Mouse (Mus musculus): ENCODE measurements around the gene Ergic1.

The Ergic1 gene

GRCm38 (mm10) chr17:26624999-26625398 lies 63.7 kb downstream of the Ergic1 start:
- peak in 1 of 2 experiments; percentile 35 for DNase-seq (ENCODE audit: low spot score in 2 of 2)

- no peak for DNase-seq (ENCODE audit: low spot score in 2 of 2)
These were observed 64.3 kb downstream of the Ergic1 start for GRCm38 (mm10) chr17:26625521-26626010.

- no peak for DNase-seq (ENCODE audit: low spot score in 2 of 2)
These were observed 67.2 kb downstream of the Ergic1 start for GRCm38 (mm10) chr17:26628479-26628878.

GRCm38 (mm10) chr17:26628936-26629335 lies 67.6 kb downstream of the Ergic1 start:
- no peak for DNase-seq (ENCODE audit: low spot score in 2 of 2)

- no peak for DNase-seq (ENCODE audit: low spot score in 2 of 2)
These were observed 70.6 kb downstream of the Ergic1 start for GRCm38 (mm10) chr17:26631811-26632327.

GRCm38 (mm10) chr17:26633186-26633585 lies 71.9 kb downstream of the Ergic1 start:
- DNase-seq (ENCODE audit: low spot score in 2 of 2) = no peak

- no peak for DNase-seq (ENCODE audit: low spot score in 2 of 2)
These were observed 72.6 kb downstream of the Ergic1 start for GRCm38 (mm10) chr17:26633926-26634325.

GRCm38 (mm10) chr17:26634539-26634938 lies 73.2 kb downstream of the Ergic1 start:
- no peak for DNase-seq (ENCODE audit: low spot score in 2 of 2)

GRCm38 (mm10) chr17:26635951-26636350 lies 74.7 kb downstream of the Ergic1 start:
- no peak for DNase-seq (ENCODE audit: low spot score in 2 of 2)

GRCm38 (mm10) chr17:26637851-26638250 lies 76.6 kb downstream of the Ergic1 start:
- DNase-seq (ENCODE audit: low spot score in 2 of 2) = no peak

GRCm38 (mm10) chr17:26638655-26639054 lies 77.4 kb downstream of the Ergic1 start:
- DNase-seq (ENCODE audit: low spot score in 2 of 2) = peak; percentile 75 to 83

GRCm38 (mm10) chr17:26639791-26640190 lies 78.5 kb downstream of the Ergic1 start:
- no peak for DNase-seq (ENCODE audit: low spot score in 2 of 2)

- peak in 1 of 2 experiments; percentile 35 for DNase-seq (ENCODE audit: low spot score in 2 of 2)
These were observed 79.0 kb downstream of the Ergic1 start for GRCm38 (mm10) chr17:26640286-26640740.

GRCm38 (mm10) chr17:26643456-26643855 lies 82.2 kb downstream of the Ergic1 start:
- no peak for DNase-seq (ENCODE audit: low spot score in 2 of 2)

- no peak for DNase-seq (ENCODE audit: low spot score in 2 of 2)
These were observed 82.7 kb downstream of the Ergic1 start for GRCm38 (mm10) chr17:26643993-26644392.

- DNase-seq (ENCODE audit: low spot score in 2 of 2) = no peak
These were observed 83.5 kb downstream of the Ergic1 start for GRCm38 (mm10) chr17:26644509-26645410.

- no peak for DNase-seq (ENCODE audit: low spot score in 2 of 2)
These were observed 84.1 kb downstream of the Ergic1 start for GRCm38 (mm10) chr17:26645411-26645854.

- DNase-seq (ENCODE audit: low spot score in 2 of 2) = no peak
These were observed 86.0 kb downstream of the Ergic1 start for GRCm38 (mm10) chr17:26647283-26647682.

- DNase-seq (ENCODE audit: low spot score in 2 of 2) = no peak
These were observed 88.3 kb downstream of the Ergic1 start for GRCm38 (mm10) chr17:26649565-26649964.

GRCm38 (mm10) chr17:26650451-26651363 lies 89.4 kb downstream of the Ergic1 start:
- DNase-seq (ENCODE audit: low spot score in 2 of 2) = no peak

GRCm38 (mm10) chr17:26658854-26659572 lies 97.7 kb downstream of the Ergic1 start:
- DNase-seq (ENCODE audit: low spot score in 2 of 2) = no peak

Measured in urinary bladder, postnatal 36 days (tissue).